Mouse (Mus musculus) testis, adult 10 weeks (tissue): ENCODE measurements around the gene Frs2. TPM values are rescaled to one million over a fixed set of nuclear protein-coding genes. Genes with fewer than 3 reads are reported as not detected.

Experiments
- polyA plus RNA-seq: library from polyadenylated mRNA; stranded (reverse); fragments of 350-450 nt; fragmentation: Illumina TruSeq; extraction: RNeasy Lipid Tissue Mini Kit (QIAGEN cat#74804); gene quantifications from one replicate; pipeline ENCODE4 v1.2.3, GENCODE M21; 2014; ENCODE audit warnings: low read depth, low replicate concordance

Gene Frs2
- 20.5 TPM for polyA plus RNA-seq

DNA sequence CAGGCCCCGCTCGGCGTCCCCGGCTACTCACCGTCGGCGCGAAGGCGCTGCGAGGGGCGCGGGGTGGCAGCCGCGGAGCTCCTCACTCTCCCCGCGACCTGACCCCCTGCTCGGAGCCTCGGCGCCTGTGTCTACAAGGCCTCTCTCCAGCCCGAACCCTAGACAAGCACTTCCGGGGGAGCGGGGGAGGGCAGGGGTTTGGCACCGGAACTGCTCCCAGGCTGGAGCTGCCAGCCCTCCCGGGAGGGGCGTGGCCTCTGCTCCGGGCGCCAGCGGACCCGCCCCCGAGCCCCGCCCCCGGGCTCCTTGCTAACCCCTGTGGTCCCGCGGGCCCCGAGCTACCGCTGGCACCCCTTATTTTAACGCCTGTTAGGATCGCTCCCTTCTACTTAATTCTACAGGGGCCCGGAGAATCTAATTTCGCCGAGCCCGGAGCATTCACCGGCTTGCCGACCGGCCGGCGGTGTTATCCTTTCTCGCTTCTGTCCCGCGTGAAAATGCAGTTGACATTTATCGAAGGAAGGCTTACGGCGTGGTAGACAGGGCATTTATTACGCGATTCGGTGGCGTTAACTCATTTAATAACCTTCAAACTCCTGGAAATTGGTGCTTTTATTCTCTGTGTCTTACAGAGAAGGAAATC lies at the start of gene Frs2:
TSS of gene Frs2 (minus strand) at position 174 of the 643 bp plus-strand sequence.

DNA sequence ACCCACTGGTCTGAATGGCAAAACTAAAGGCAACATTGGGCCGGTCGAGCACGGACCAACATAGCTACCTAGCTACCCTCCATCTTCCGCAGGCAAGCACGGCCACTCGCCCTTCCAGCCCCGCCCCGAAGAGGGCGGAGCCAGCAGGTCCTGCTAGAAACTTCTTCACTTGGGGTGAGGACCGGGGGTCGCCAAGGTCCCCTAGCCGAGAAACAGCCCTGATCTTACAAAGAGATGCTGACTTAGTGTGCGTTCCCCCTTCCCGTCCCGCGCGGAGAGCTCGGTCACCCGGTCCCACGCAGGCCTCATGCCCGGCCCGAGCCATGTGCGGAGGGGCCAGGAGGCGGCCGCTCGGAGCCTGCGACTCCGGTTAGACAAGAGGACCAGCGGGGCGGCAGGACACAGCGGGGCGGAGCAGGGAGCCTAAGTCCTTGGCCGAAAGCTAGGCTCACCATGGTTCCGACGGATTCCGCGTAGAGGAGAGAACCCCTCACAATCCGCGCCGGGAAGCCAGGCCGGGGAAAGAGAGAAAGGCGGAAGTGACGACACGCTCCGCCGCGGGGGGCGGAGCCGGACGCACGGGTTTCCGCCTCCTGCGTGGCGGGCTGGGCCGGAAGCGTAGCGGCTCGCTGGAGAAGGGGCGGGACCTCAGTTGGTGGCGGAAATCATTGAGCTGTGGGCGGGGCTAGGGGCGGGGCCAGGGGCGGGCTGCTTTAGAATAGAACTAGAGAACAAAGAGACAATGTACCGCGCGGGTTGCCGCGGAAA lies 84.9 kb downstream of the Frs2 start, which contains the start of gene Cct2:
TSS of gene Cct2 (minus strand) at position 561 of the 768 bp plus-strand sequence.

GRCm38 (mm10) chr10:117045175-117046056 lies 102.9 kb downstream of the Frs2 start, which contains the start of gene Lrrc10:
Gene Lrrc10, plus strand, starts transcription at chr10:117045341.

Other genes with a start within 250 kb of the Frs2 start
- gene Rab3ip, start 197.8 kb downstream of the Frs2 start, polyA plus RNA-seq: 45.2 TPM
- not detected for gene Gm10271, start 175.9 kb downstream of the Frs2 start, polyA plus RNA-seq
- 0.25 TPM for gene Best3, start 162.2 kb downstream of the Frs2 start, polyA plus RNA-seq
- not detected for gene Lrrc10, start 103.2 kb downstream of the Frs2 start, polyA plus RNA-seq
- 285 TPM for gene Cct2, start 84.7 kb downstream of the Frs2 start, polyA plus RNA-seq
- 150 TPM for gene Yeats4, start 76.0 kb upstream of the Frs2 start, polyA plus RNA-seq
- 0.38 TPM for gene 9530003J23Rik, start 90.2 kb upstream of the Frs2 start, polyA plus RNA-seq
- 19.8 TPM for gene Lyz2, start 133.8 kb upstream of the Frs2 start, polyA plus RNA-seq
- gene Lyz1, start 144.3 kb upstream of the Frs2 start, polyA plus RNA-seq: 0.45 TPM
- gene Cpsf6, start 231.5 kb upstream of the Frs2 start, polyA plus RNA-seq: 45.7 TPM